Mouse (Mus musculus) hindbrain, embryonic 14.5 days (tissue): ENCODE results near the gene Mlx. TPM values are rescaled to one million over a fixed set of nuclear protein-coding genes. Genes with fewer than 3 reads are reported as not detected.
A peak's percentile ranks its signal among the peaks of the same experiment; 100 is the strongest.

Source experiments
- ATAC-seq: fragments of 200-750 bp; cut with Nextera tagmentation; 2 replicates; pipeline ENCODE4 v1.8.0; 2017; ENCODE audit warnings: moderate number of reproducible peaks, mild to moderate bottlenecking, moderate TSS enrichment, moderate library complexity; ENCODE audit not compliant: low FRiP score
- DNase-seq: peaks from one replicate; pipeline ENCODE4 v3.0.0-alpha.2; 2015; ENCODE audit warnings: low spot score
- H3K27ac ChIP-seq: fragments of 300-500 bp; sonication (generic); 2 replicates; pipeline ENCODE4 v1.5.1; 2014; ENCODE audit warnings: mild to moderate bottlenecking, moderate library complexity
- H3K27me3 ChIP-seq: fragments of 300-500 bp; sonication (generic); 2 replicates; pipeline ENCODE4 v1.6.1; 2014; ENCODE audit warnings: mild to moderate bottlenecking, low read length, mixed read lengths; ENCODE audit not compliant: control insufficient read depth, insufficient read depth
- H3K36me3 ChIP-seq: fragments of 300-500 bp; sonication (generic); replicated peaks from 2 replicates; pipeline ENCODE4 v1.6.1; 2014; ENCODE audit not compliant: control insufficient read depth, insufficient read depth
- H3K4me1 ChIP-seq: fragments of 300-500 bp; sonication (generic); replicated peaks from 2 replicates; pipeline ENCODE4 v1.6.1; 2014; ENCODE audit warnings: antibody characterized with exemption, low read length, mixed read lengths; ENCODE audit not compliant: control insufficient read depth, insufficient read depth
- H3K4me2 ChIP-seq: fragments of 300-500 bp; sonication (generic); replicated peaks from 2 replicates; pipeline ENCODE4 v1.6.1; 2014; ENCODE audit warnings: mild to moderate bottlenecking, moderate library complexity
- H3K4me3 ChIP-seq: fragments of 300-500 bp; sonication (generic); replicated peaks from 2 replicates; pipeline ENCODE4 v1.5.1; 2014; ENCODE audit warnings: mild to moderate bottlenecking, low read length
- H3K9ac ChIP-seq: fragments of 300-500 bp; sonication (generic); 2 replicates; pipeline ENCODE4 v1.6.1; 2014
- H3K9me3 ChIP-seq: fragments of 300-500 bp; sonication (generic); 2 replicates; pipeline ENCODE4 v1.6.1; 2016; ENCODE audit warnings: low read length; ENCODE audit not compliant: control insufficient read depth
- WGBS: fragments of 180-500 bp; shearing (Covaris S2); extraction: QIAGEN DNeasy Blood & Tissue Kit; methylation state at CpG from one replicate; pipeline ENCODE4 v1.1.7; 2014; 5-methylcytosine and 5-hydroxymethylcytosine counted together
- polyA plus RNA-seq: library from polyadenylated mRNA; unstranded; fragments of >200 nt; fragmentation: Nextera tagmentation; extraction: Ambion mirVana; gene quantifications from 2 replicates; pipeline ENCODE4 v1.2.1, GENCODE M21; 2014

Gene Mlx
- polyA plus RNA-seq, 1 experiment from 2014 or later: 86.6 TPM

- DNase-seq: no peak
- Histone ChIP-seq H3K9ac (no peak overlapping the region), H3K4me2 (no peak overlapping the region), H3K4me1 (no peaks in the 10 kb centered on the region), H3K4me3 (no peak overlapping the region), H3K36me3 (peaks cover 95% of the 10 kb centered on the region), H3K27me3 (no peaks in the 10 kb centered on the region), H3K27ac (no peak overlapping the region), H3K9me3 (no peaks in the 10 kb centered on the region)
- 100% methylated on average over 1 of the region's 1 CpGs for WGBS
- no peak for ATAC-seq
These were observed 33.1 kb upstream of the Mlx start for GRCm38 (mm10) chr11:101053974-101054373.

GRCm38 (mm10) chr11:101055418-101055817 lies 31.7 kb upstream of the Mlx start:
- ATAC-seq (no peak), DNase-seq (no peak)
- no peak overlapping the region for H3K27ac ChIP-seq
- H3K27me3 ChIP-seq: no peaks in the 10 kb centered on the region
- H3K4me1 ChIP-seq: no peaks in the 10 kb centered on the region
- H3K9me3 ChIP-seq: no peaks in the 10 kb centered on the region
- peaks cover 93% of the 10 kb centered on the region for H3K36me3 ChIP-seq
- 86% methylated on average over 14 of the region's 14 CpGs for WGBS
- H3K4me2 ChIP-seq: no peak overlapping the region
- no peak overlapping the region for H3K9ac ChIP-seq
- H3K4me3 ChIP-seq: no peak overlapping the region

GRCm38 (mm10) chr11:101056885-101057284 lies 30.2 kb upstream of the Mlx start:
- Histone ChIP-seq H3K4me3 (no peak overlapping the region), H3K4me1 (no peaks in the 10 kb centered on the region), H3K4me2 (no peak overlapping the region), H3K9me3 (no peaks in the 10 kb centered on the region), H3K9ac (no peak overlapping the region), H3K27ac (no peak overlapping the region), H3K36me3 (peaks cover 83% of the 10 kb centered on the region), H3K27me3 (no peaks in the 10 kb centered on the region)
- ATAC-seq (no peak), DNase-seq (no peak)
- 55% methylated on average over 8 of the region's 8 CpGs for WGBS

- ATAC-seq: no peak
- H3K4me3 ChIP-seq: no peak overlapping the region
- no peak overlapping the region for H3K9ac ChIP-seq
- H3K27me3 ChIP-seq: no peaks in the 10 kb centered on the region
- peak; percentile 85 for DNase-seq
- H3K4me2 ChIP-seq: no peak overlapping the region
- H3K9me3 ChIP-seq: no peaks in the 10 kb centered on the region
- no peak overlapping the region for H3K27ac ChIP-seq
- no peaks in the 10 kb centered on the region for H3K4me1 ChIP-seq
- H3K36me3 ChIP-seq: peaks cover 83% of the 10 kb centered on the region
- WGBS: 28% methylated on average over 5 of the region's 5 CpGs
These were observed 29.2 kb upstream of the Mlx start for GRCm38 (mm10) chr11:101057860-101058259.

GRCm38 (mm10) chr11:101058726-101059125 lies 28.4 kb upstream of the Mlx start:
- WGBS: 82% methylated on average over 5 of the region's 5 CpGs
- Histone ChIP-seq H3K36me3 (peaks cover 82% of the 10 kb centered on the region), H3K4me3 (no peak overlapping the region), H3K27me3 (no peaks in the 10 kb centered on the region), H3K4me1 (no peaks in the 10 kb centered on the region), H3K4me2 (no peak overlapping the region), H3K9me3 (no peaks in the 10 kb centered on the region), H3K9ac (no peak overlapping the region), H3K27ac (no peak overlapping the region)
- no peak for DNase-seq
- no peak for ATAC-seq

GRCm38 (mm10) chr11:101059473-101059872 lies 27.6 kb upstream of the Mlx start:
- no peaks in the 10 kb centered on the region for H3K9me3 ChIP-seq
- no peaks in the 10 kb centered on the region for H3K27me3 ChIP-seq
- no peak overlapping the region for H3K4me2 ChIP-seq
- H3K9ac ChIP-seq: no peak overlapping the region
- peaks cover 80% of the 10 kb centered on the region for H3K36me3 ChIP-seq
- WGBS: 71% methylated on average over 10 of the region's 10 CpGs
- no peaks in the 10 kb centered on the region for H3K4me1 ChIP-seq
- H3K27ac ChIP-seq: peak overlapping the region; percentile 69; the same call in 1 of the 2 replicates
- no peak overlapping the region for H3K4me3 ChIP-seq
- DNase-seq (no peak), ATAC-seq (no peak)

- 81% methylated on average over 8 of the region's 8 CpGs for WGBS
- Histone ChIP-seq H3K27me3 (no peaks in the 10 kb centered on the region), H3K4me2 (no peak overlapping the region), H3K4me3 (no peak overlapping the region), H3K27ac (peak overlapping the region; percentile 69; the same call in 1 of the 2 replicates), H3K4me1 (no peaks in the 10 kb centered on the region), H3K36me3 (peaks cover 74% of the 10 kb centered on the region), H3K9me3 (no peaks in the 10 kb centered on the region), H3K9ac (no peak overlapping the region)
- DNase-seq (no peak), ATAC-seq (no peak)
These were observed 27.0 kb upstream of the Mlx start for GRCm38 (mm10) chr11:101060126-101060525.

GRCm38 (mm10) chr11:101061049-101061448 lies 26.0 kb upstream of the Mlx start:
- Histone ChIP-seq H3K4me3 (no peak overlapping the region), H3K27ac (no peak overlapping the region), H3K9me3 (no peaks in the 10 kb centered on the region), H3K4me1 (no peaks in the 10 kb centered on the region), H3K4me2 (no peak overlapping the region), H3K27me3 (no peaks in the 10 kb centered on the region), H3K9ac (no peak overlapping the region), H3K36me3 (peaks cover 65% of the 10 kb centered on the region)
- 89% methylated on average over 5 of the region's 5 CpGs for WGBS
- DNase-seq (no peak), ATAC-seq (no peak)

GRCm38 (mm10) chr11:101062165-101062884 lies 24.8 kb upstream of the Mlx start:
- no peak overlapping the region for H3K27ac ChIP-seq
- no peak overlapping the region for H3K9ac ChIP-seq
- no peaks in the 10 kb centered on the region for H3K4me1 ChIP-seq
- H3K4me3 ChIP-seq: no peak overlapping the region
- no peaks in the 10 kb centered on the region for H3K9me3 ChIP-seq
- H3K36me3 ChIP-seq: peaks cover 55% of the 10 kb centered on the region
- no peaks in the 10 kb centered on the region for H3K27me3 ChIP-seq
- ATAC-seq (no peak), DNase-seq (no peak)
- no peak overlapping the region for H3K4me2 ChIP-seq
- WGBS: 76% methylated on average over 12 of the region's 12 CpGs
